Mouse (Mus musculus) retina, postnatal 1 day (tissue): ENCODE measurements at regions not wholly inside any gene's neighbourhood (a gene's known extent, or its start where the extent isn't known, plus 50 kb on each side); places are given as distances from the start of the nearest gene placed in this dataset.
"Not testable (repeated sequence)": the region's sequence is repeated elsewhere in the genome, so short reads cannot be mapped to it uniquely, and the experiment has no call there.

Experiments used
- DNase-seq: peaks from one replicate; pipeline ENCODE4 v3.0.0-alpha.2; 2012

GRCm38 (mm10) chr12:3188734-3189275 lies 121.0 kb downstream of the Rab10 start:
- DNase-seq: not testable (repeated sequence)

- no peak for DNase-seq
Observed at GRCm38 (mm10) chr12:3188137-3188536, 121.6 kb downstream of the Rab10 start.

- DNase-seq: no peak
Observed at GRCm38 (mm10) chr12:3173325-3173724, 136.4 kb downstream of the Rab10 start.

DNA sequence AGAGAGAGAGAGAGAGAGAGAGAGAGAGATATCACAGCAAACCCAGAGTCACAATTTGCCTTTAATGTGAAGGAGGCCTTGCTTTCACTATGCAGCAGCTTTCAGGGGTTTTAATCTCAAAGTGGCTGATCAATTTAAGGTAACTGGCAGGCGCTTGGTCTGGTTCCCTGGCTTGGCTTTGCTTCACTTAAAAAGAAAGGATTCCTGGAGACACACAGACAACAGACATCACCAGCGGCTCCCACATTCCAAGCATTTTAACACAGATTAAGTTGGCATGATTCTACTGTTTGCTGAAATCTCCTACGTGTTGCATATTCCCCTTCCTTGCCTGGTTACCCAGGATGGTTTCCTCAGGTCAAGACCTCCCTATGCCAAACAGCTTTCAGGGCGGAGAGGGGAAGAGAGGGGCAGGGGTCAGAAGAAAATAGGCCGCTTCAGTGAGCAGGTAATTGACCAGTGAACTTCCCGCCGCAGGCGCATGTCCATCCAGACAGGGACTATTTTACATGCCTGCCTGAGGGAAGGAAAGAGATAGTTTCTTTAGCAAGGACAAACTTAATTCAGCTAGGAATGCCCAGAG lies 140.0 kb downstream of the Rab10 start:
- DNase-seq: peak; percentile 3

GRCm38 (mm10) chr12:3161666-3162065 lies 148.1 kb downstream of the Rab10 start:
- peak; percentile 77 for DNase-seq

DNA sequence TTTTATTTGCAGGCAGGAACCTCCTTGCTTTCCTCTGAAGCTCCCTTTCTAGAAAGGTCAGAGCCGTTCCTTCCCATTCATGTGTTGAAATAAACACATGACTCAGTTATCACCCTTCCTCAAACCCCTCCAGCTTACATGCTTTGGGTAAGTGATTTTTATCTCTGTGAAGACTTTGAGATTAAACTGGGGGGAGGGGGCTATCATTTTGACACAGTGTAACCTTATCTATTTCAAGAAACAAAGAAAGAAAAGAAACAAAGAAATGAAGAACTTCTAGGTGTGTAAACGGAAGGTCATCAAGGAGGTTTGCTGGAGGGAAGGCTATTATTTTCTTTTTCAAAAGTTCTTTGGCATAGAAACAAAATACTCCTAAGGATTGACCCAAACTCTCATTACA lies 151.0 kb downstream of the Rab10 start:
- DNase-seq: not testable (repeated sequence)

- not testable (repeated sequence) for DNase-seq
Observed at GRCm38 (mm10) chr12:3153705-3154104, 156.1 kb downstream of the Rab10 start.

DNA sequence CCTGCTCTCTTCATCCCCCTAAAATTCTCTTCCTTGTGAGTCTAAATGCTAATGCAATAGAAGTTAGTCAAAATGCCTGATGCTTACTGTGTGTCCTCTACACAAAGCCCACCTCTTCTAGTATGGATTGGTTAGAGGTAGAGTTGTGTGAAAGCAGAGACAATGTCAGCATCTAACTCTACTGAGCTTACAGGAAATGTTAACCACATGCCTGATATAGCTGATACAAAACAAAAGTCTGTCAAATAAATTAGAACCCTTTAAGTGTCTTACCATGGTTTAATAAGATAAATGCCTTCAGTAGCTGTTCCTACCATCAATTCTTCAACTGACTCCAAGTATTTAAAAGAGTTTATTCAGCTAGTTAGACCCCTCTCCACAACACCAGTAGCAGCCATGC lies 177.2 kb downstream of the Rab10 start:
- DNase-seq: not testable (repeated sequence)

DNA sequence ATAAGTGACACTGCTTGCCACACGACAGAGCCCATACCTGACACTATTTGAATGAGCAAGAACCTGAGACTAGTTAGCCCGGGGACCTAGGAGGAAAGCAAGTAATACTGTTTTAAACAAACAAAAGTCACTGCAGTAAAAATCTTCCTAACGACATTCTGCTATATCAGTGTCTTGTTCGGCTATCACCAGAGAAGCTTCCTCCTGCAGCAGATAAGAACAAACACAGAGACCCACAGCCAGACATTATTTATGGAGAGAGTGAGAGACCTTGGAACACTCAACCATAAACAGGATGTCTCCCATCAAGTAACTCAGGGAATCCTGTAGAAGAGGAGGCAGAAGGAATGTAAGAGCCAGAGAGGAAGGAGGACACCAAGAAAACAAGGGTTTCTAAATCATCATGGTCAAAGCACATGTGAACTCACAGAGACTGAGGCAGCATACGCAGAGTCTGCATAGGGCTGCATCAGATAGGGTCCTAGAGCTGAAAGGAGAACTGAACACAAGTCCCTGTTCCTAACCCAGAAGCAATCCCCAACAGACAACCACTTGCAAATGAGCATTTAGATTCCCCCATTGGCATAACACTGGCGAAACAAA lies 178.5 kb downstream of the Rab10 start:
- not testable (repeated sequence) for DNase-seq

GRCm38 (mm10) chr12:3127336-3127735 lies 182.4 kb downstream of the Rab10 start:
- DNase-seq: not testable (repeated sequence)

DNA sequence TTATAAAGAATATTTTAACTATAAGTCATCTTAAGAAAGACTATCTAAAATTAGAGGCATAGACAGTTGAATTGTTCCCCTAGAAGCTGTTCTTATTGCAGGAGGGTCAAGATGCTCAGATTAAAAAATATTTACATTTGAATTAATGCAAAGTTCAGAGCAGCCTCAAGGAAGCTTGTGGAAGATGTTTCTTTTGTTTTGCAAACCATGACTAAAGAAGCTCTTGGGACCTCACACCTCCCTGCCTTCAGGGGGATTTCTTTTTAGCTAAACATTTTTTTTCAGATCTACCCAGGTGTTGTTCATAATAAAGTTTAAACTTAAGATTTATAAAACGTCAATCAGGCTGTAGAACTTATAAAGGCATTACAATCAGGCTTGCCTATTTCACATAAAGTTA lies 185.7 kb downstream of the Rab10 start:
- DNase-seq: no peak

GRCm38 (mm10) chr12:3110589-3110988 lies 199.2 kb downstream of the Rab10 start:
- not testable (repeated sequence) for DNase-seq

DNA sequence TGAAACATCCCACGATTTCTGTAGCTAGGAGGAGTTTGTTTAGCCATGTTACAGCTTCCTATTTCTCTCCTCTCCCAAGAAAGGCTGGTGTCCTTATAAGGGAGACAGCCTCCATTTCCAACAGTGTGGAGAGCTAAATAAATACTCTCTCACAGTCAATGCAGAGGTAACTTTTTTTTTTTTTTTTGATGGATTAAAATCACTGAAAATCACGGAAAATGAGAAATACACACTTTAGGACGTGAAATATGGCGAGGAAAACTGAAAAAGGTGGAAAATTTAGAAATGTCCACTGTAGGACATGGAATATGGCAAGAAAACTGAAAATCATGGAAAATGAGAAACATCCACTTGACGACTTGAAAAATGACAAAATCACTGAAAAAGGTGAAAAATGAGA lies 200.1 kb downstream of the Rab10 start:
- DNase-seq: peak; percentile 23

DNA sequence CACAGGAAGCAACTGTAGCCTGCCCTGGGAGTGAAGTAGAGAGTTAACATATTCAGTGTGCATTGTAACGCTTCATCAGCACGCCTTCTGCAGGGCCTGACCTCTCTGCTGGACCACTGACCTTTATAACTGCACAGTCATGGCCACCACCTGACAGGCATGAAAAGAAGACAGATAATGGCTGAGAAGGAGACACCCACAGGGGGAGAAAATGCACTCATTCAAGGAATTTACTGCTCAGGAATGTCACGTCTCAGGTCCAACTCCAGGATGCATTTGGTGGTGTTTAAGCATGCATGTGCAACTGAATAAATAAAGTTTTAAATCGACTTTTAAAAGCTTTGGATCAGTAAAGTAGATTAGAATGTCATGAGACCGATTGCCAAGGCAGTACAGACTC lies 207.8 kb downstream of the Rab10 start:
- not testable (repeated sequence) for DNase-seq

- DNase-seq: peak; percentile 16
Observed at GRCm38 (mm10) chr12:3098175-3098574, 211.6 kb downstream of the Rab10 start.

- no peak for DNase-seq
Observed at GRCm38 (mm10) chr12:3094509-3094908, 215.3 kb downstream of the Rab10 start.

- not testable (repeated sequence) for DNase-seq
Observed at GRCm38 (mm10) chr12:3092974-3093373, 216.8 kb downstream of the Rab10 start.

DNA sequence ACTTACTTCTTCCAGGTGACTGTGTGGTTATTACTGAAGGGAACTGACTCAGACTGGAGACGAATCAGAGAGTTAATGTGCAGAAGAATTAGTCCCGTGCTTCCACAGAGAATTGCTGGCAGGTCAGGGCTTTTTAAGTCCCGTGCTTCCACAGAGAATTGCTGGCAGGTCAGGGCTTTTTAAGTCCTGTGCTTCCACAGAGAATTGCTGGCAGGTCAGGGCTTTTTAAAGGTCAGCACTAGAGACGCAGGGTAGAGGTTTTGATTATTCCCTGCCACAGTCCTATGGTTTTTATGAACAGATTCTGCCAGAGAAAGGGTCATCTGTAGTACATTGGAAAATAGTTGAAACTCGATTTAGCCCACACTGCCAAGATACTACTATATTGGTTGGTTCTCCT lies 260.2 kb downstream of the Rab10 start:
- not testable (repeated sequence) for DNase-seq

- not testable (repeated sequence) for DNase-seq
Observed at GRCm38 (mm10) chr12:3018446-3018845, 291.3 kb downstream of the Rab10 start.

DNA sequence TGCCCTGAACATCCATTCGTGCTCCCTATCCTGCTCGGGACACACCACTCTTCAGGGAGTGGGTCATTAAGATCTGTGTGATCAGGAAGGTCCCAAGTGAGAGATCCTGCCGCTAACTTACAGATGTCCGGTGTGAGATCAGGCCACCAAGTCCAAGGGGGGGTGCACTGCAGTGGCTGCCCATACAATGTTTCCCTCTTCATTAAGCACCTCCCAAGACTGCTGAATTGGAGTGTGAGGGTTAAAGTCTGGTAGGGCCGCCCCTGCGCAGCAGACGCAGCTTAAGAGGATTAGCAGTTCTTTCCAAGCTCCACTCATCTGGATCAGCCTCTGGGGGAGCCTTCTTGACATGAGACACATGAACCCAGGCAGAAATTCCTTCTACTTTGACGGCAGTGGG lies 293.0 kb downstream of the Rab10 start:
- not testable (repeated sequence) for DNase-seq
